Mouse (Mus musculus): ENCODE measurements at regions not wholly inside any gene's neighbourhood (a gene's known extent, or its start where the extent isn't known, plus 50 kb on each side); places are given as distances from the start of the nearest gene placed in this dataset.

DNA sequence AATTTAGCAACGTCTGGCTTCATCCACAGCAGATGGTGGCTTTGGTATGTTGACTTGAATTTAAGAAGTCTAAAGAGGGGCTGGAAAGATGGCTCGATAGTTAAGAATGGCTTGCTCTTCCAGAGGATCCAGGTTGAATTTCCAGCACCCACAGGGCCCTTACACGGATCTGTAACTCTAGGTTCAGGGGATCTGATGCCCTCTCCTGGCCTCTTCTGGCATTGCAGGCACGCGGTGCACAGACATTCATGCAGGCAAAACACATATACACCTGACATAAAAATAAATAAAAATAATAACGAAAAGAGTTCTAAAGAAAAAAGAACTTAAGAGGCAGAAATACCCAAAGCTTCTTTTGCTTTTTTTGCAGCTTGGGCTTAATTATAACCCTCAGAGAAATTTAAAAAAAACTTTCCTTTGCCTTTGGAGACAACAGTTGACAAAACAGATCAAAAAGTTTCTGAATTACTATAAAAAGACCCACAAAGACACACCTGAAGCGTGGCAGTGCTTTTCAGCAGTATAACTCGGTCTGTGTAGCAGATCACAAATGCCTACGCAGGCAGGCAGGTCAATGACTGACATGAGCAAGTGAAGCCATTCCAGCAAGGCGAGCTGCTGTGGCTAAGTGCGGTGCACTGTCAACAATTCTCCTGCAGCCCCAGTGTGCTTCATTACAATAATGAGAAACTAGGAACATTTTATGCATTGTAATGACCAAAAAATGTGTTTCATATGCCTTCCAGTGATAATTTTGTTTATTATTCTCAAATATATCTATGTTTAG lies 85.5 kb upstream of the Pgrmc2 start:
- no peaks in the 10 kb centered on the region for H3K36me3 ChIP-seq (ENCODE audit: control insufficient read depth, insufficient read depth, low read length)
- no peak overlapping the region for H3K4me3 ChIP-seq (ENCODE audit: low read depth, low read length)
- WGBS = 87% methylated on average over 11 of the region's 11 CpGs

DNA sequence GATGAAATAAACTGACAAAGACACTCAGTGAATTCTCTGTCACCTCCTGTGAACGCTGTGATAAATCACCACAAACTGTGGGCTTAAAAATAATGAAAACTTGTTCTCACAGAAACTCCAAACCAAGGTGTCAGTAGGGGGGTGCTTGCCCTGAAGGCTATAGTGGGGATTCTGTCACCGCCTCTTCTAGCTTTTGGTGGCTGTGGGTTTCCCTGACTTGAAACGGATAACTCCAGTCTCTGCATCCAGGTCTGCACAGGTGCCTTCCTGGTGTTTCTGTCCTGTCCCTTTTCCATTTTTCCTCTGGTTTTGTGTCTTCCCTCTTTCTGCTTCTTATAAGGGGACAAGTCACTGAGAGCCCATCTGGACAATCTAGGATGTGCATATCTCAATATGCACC lies 84.6 kb upstream of the Pgrmc2 start:
- Histone ChIP-seq H3K36me3 (ENCODE audit: control insufficient read depth, insufficient read depth, low read length) (no peaks in the 10 kb centered on the region), H3K27ac (ENCODE audit: insufficient read depth, low read depth, low read length) (no peak overlapping the region), H3K4me3 (ENCODE audit: low read depth, low read length) (no peak overlapping the region), H3K27me3 (ENCODE audit: control insufficient read depth, insufficient read depth, low read length) (no peaks in the 10 kb centered on the region), H3K4me1 (ENCODE audit: control insufficient read depth, insufficient read depth, insufficient read length, low read length) (no peaks in the 10 kb centered on the region)
- 96% methylated on average over 3 of the region's 3 CpGs for WGBS
- TF ChIP-seq CTCF (IDR thresholded peaks at IDR 0.05; ENCODE audit: extremely low read depth, insufficient read length, insufficient replicate concordance, low read depth, low read length) = no peak
- no peak for TF ChIP-seq POLR2A (IDR thresholded peaks at IDR 0.05; ENCODE audit: low read depth, low read length)

More for the DNA sequence above, 85.5 kb upstream of the Pgrmc2 start:
- no peaks in the 10 kb centered on the region for H3K4me1 ChIP-seq (ENCODE audit: control insufficient read depth, insufficient read depth, insufficient read length, low read length)
- no peaks in the 10 kb centered on the region for H3K27me3 ChIP-seq (ENCODE audit: control insufficient read depth, insufficient read depth, low read length)
- no peak overlapping the region for H3K27ac ChIP-seq (ENCODE audit: insufficient read depth, low read depth, low read length)
- TF ChIP-seq POLR2A (IDR thresholded peaks at IDR 0.05; ENCODE audit: low read depth, low read length) = no peak
- peak; percentile 55; the same call in 1 of the 2 replicates for TF ChIP-seq CTCF (IDR thresholded peaks at IDR 0.05; ENCODE audit: extremely low read depth, insufficient read length, insufficient replicate concordance, low read depth, low read length)

DNA sequence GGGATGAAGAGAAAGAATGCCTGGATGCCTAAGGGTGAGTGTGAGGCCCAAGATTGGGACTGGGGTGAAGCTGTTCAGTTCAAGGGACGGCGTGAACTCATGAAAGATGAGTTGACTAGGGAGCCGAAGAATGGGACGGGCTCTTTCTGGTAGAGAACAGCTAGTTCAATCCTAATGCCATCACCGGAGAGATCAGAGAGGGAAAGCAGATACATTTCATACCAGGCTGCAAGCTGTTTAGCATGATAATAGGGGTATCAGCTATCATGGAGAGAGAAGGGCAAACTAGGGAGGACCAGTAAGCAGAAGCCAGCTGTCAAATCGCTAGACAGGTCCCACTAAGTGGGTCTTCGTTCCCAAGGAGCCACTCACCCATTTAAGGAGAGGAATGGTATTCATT lies 81.9 kb upstream of the Pgrmc2 start:
- Histone ChIP-seq H3K4me1 (ENCODE audit: control insufficient read depth, insufficient read depth, insufficient read length, low read length) (no peaks in the 10 kb centered on the region), H3K36me3 (ENCODE audit: control insufficient read depth, insufficient read depth, low read length) (no peaks in the 10 kb centered on the region), H3K27ac (ENCODE audit: insufficient read depth, low read depth, low read length) (no peak overlapping the region), H3K4me3 (ENCODE audit: low read depth, low read length) (no peak overlapping the region), H3K27me3 (ENCODE audit: control insufficient read depth, insufficient read depth, low read length) (no peaks in the 10 kb centered on the region)
- TF ChIP-seq CTCF (IDR thresholded peaks at IDR 0.05; ENCODE audit: extremely low read depth, insufficient read length, insufficient replicate concordance, low read depth, low read length) (no peak), POLR2A (IDR thresholded peaks at IDR 0.05; ENCODE audit: low read depth, low read length) (no peak)
- WGBS = 95% methylated on average over 7 of the region's 7 CpGs

DNA sequence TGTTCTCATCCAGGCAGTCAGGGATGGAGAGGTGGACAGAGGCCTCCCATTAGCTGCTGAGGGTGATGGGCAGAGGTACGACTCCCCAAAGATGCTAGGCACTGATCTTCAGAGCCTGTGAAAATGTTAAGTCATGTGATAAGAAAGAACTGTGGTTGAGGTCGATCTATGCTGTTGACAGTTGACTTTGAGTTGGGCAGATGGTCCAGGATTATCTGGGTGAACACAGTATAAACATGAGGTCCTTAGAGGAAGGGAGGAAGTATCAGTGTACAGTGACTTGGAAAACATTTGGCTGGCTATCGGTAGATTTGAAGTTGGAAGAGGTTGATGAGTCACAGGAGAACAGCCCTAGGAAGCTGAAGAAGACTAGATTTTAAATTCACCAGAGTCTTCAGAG lies 80.9 kb upstream of the Pgrmc2 start:
- H3K27ac ChIP-seq (ENCODE audit: insufficient read depth, low read depth, low read length) = no peak overlapping the region
- TF ChIP-seq POLR2A (IDR thresholded peaks at IDR 0.05; ENCODE audit: low read depth, low read length) (no peak), CTCF (IDR thresholded peaks at IDR 0.05; ENCODE audit: extremely low read depth, insufficient read length, insufficient replicate concordance, low read depth, low read length) (no peak)
- H3K4me3 ChIP-seq (ENCODE audit: low read depth, low read length) = no peak overlapping the region
- no peaks in the 10 kb centered on the region for H3K27me3 ChIP-seq (ENCODE audit: control insufficient read depth, insufficient read depth, low read length)
- 56% methylated on average over 3 of the region's 3 CpGs for WGBS
- H3K36me3 ChIP-seq (ENCODE audit: control insufficient read depth, insufficient read depth, low read length) = no peaks in the 10 kb centered on the region
- H3K4me1 ChIP-seq (ENCODE audit: control insufficient read depth, insufficient read depth, insufficient read length, low read length) = no peaks in the 10 kb centered on the region

DNA sequence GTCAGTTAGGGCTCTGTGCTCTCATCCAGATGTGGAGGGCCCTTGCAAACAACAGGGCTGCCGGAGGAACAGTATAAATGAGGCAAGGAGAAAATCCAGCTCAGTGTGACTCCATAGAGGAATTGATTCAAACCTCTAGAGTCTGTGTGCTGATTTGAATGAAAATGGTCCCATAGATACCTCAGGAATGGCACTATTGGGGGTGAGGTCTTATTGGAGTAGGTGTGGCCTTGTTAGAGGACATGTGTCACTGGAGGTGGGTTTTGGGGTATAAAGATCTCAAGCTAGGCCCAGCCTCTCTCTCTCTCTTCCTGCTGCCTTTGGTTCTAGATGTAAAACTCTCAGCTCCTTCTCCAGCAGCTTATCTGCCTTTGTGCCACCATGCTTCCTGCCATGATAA lies 79.7 kb upstream of the Pgrmc2 start:
- Histone ChIP-seq H3K27me3 (ENCODE audit: control insufficient read depth, insufficient read depth, low read length) (no peaks in the 10 kb centered on the region), H3K4me3 (ENCODE audit: low read depth, low read length) (no peak overlapping the region), H3K27ac (ENCODE audit: insufficient read depth, low read depth, low read length) (no peak overlapping the region), H3K4me1 (ENCODE audit: control insufficient read depth, insufficient read depth, insufficient read length, low read length) (no peaks in the 10 kb centered on the region), H3K36me3 (ENCODE audit: control insufficient read depth, insufficient read depth, low read length) (no peaks in the 10 kb centered on the region)
- no peak for TF ChIP-seq CTCF (IDR thresholded peaks at IDR 0.05; ENCODE audit: extremely low read depth, insufficient read length, insufficient replicate concordance, low read depth, low read length)
- TF ChIP-seq POLR2A (IDR thresholded peaks at IDR 0.05; ENCODE audit: low read depth, low read length) = no peak
- WGBS = 93% methylated on average over 1 of the region's 1 CpGs

DNA sequence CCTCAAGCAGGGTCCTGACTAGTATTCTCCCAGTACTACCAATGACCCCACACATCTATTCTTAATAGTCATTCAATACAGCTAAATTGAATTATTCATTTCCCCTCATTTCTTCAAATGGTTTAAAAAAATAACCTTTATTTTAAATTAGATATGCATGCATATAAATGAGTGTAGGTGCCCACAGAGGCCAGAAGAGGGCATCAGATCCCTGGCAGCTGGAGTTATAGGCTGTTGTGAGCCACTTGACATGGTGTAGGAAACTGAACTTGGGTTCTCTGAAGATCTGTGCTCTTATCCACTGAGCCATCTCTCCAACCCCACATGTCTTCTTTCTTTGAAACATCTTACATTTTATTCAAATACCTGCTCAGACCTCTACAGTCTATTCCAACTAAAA lies 77.8 kb upstream of the Pgrmc2 start:
- no peaks in the 10 kb centered on the region for H3K4me1 ChIP-seq (ENCODE audit: control insufficient read depth, insufficient read depth, insufficient read length, low read length)
- H3K36me3 ChIP-seq (ENCODE audit: control insufficient read depth, insufficient read depth, low read length) = no peaks in the 10 kb centered on the region
- H3K27ac ChIP-seq (ENCODE audit: insufficient read depth, low read depth, low read length) = no peak overlapping the region
- no peak for TF ChIP-seq CTCF (IDR thresholded peaks at IDR 0.05; ENCODE audit: extremely low read depth, insufficient read length, insufficient replicate concordance, low read depth, low read length)
- no peak for TF ChIP-seq POLR2A (IDR thresholded peaks at IDR 0.05; ENCODE audit: low read depth, low read length)
- H3K4me3 ChIP-seq (ENCODE audit: low read depth, low read length) = no peak overlapping the region
- no peaks in the 10 kb centered on the region for H3K27me3 ChIP-seq (ENCODE audit: control insufficient read depth, insufficient read depth, low read length)

DNA sequence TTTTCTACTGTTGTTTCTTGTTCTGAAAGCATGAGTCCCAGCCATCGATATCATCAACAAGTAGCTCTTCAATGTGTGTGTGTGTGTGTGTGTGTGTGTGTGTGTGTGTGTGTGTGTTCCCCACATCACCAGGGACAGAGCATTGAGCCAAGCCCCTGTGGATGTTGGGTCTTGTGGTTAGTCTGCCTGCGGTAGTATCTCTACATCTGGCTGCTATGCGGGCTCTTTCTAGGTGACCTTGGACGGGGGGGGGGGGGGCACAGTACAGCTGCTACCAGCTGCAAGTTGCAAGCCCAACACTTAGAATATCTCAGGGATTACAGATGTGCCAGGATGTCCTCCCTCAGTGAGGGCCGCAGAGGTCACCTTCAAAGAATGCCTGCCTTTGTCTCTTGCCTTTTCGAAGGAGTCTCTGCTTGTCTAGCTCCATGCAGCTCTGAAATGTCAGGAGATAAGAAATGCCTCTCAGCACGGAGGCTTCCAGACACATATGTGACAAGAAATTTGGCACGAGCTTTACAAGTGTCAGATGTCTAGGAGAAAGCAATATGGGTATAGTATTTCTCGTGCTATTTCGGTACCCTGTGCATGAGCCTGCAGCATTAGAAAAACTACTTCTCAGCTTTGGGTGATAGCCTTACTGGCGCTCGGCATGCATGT lies 75.6 kb upstream of the Pgrmc2 start:
- 71% methylated on average over 12 of the region's 12 CpGs for WGBS
- TF ChIP-seq CTCF (IDR thresholded peaks at IDR 0.05; ENCODE audit: extremely low read depth, insufficient read length, insufficient replicate concordance, low read depth, low read length) (no peak), POLR2A (IDR thresholded peaks at IDR 0.05; ENCODE audit: low read depth, low read length) (no peak)
- Histone ChIP-seq H3K36me3 (ENCODE audit: control insufficient read depth, insufficient read depth, low read length) (no peaks in the 10 kb centered on the region), H3K4me3 (ENCODE audit: low read depth, low read length) (no peak overlapping the region), H3K4me1 (ENCODE audit: control insufficient read depth, insufficient read depth, insufficient read length, low read length) (no peaks in the 10 kb centered on the region), H3K27ac (ENCODE audit: insufficient read depth, low read depth, low read length) (no peak overlapping the region), H3K27me3 (ENCODE audit: control insufficient read depth, insufficient read depth, low read length) (no peaks in the 10 kb centered on the region)
